Mouse (Mus musculus): ENCODE results near the gene Manba. TPM values are rescaled to one million over a fixed set of nuclear protein-coding genes. Genes with fewer than 3 reads are reported as not detected.

Gene Manba
- 4.0 and 5.1 TPM in 2 replicates for polyA plus RNA-seq (2016; fragmentation: Nextera tagmentation; extraction: Ambion mirVana)

DNA sequence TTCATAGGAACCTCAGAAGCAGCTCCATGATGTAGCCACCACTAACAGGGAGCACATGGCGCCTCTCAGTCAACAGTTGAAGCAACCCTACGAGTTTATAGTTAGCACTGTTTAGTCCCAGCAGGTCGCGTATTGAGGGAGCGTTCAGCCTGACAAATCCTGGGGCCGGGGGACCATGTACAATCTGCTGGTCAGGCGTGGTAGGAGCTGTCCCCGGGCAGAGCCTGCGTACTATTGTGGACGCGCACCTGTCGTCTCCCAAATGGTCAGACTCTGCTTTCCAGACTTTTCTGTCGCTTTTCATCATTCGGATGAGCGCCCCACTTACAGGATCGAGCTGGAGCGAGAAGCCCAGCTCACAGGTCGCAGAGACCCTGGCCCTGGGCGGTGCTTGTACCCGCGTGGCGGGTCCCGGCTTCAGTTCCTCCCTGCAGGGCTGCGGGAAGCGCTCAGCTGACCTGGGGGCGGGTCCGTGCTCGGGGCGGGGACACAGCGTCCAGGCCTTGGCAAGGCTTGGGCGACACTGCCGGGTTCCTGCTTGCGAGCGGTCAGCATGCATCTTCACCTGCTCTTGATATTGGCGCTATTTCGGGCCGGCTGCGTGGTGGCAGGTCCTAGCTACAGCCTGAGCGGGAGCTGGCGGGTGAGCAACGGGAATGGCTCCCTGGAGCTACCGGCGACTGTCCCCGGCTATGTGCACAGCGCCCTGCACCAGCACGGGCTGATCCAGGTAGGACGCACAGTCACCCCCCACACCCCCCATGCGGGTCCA, at the start of gene Manba:
Manba (plus strand) TSS at position 484 of the 772 bp plus-strand sequence.
- Histone ChIP-seq H3K4me2 (replicated peaks) (peak within 1 kb of the TSS; percentile 94), H3K4me1 (peaks cover 7% of the 10 kb centered on the region), H3K36me3 (no peaks in the 10 kb centered on the region), H3K9ac (peak within 1 kb of the TSS; percentile 60), H3K27me3 (replicated peaks) (no peaks in the 10 kb centered on the region; the same call in 1 of the 2 replicates), H3K27ac (no peak within 1 kb of the TSS), H3K9me3 (no peaks in the 10 kb centered on the region), H3K4me3 (peak within 1 kb of the TSS; percentile 57)
- peak; percentile 93 for ATAC-seq (ENCODE audit: low FRiP score, low read depth)
- WGBS: 2% methylated on average over 48 of the region's 48 CpGs

DNA sequence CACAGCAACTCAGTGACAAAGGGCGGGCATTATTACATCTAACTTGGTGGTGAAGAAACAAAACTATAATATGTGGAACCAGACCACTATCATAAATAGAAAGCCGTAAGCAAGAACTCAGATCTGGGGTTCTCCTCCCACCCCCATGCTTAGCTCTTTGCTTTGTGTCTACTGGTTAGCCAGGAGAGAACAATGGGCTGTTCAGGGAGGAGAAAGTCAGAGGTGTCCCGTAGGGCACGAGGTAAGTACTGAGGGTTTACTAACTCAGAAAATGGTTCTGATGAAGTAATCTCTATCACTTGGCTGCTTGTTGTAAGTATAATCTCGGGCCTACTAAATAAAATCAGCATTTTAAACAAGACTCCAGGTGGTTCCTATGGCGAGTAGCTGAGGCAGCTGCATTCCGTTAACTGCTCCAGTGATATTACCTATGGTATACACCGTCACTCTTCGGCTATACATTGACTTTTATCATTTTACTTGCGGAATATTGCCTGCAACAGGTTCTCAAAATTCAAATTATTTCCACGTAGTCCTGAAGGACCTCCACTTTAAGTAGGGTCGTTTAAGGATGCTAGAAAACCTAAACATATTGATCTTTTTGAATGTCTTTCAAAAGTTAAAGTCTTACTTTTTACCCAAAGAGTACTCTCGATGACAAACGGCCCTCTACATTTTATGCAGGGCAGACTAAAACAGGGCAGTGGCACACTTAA, 48.4 kb upstream of the Manba start:
- H3K27ac ChIP-seq: peak overlapping the region; percentile 66; the same call in 1 of the 2 replicates
- H3K4me3 ChIP-seq: peak overlapping the region; percentile 94
- no peaks in the 10 kb centered on the region for H3K27me3 ChIP-seq (replicated peaks)
- no peaks in the 10 kb centered on the region for H3K9me3 ChIP-seq
- H3K9ac ChIP-seq: peak overlapping the region; percentile 62
- peaks cover 19% of the 10 kb centered on the region for H3K4me1 ChIP-seq
- H3K36me3 ChIP-seq: no peaks in the 10 kb centered on the region
- H3K4me2 ChIP-seq (replicated peaks): peak overlapping the region; percentile 88
- WGBS: 42% methylated on average over 14 of the region's 14 CpGs
- ATAC-seq (ENCODE audit: low FRiP score, low read depth): no peak

DNA sequence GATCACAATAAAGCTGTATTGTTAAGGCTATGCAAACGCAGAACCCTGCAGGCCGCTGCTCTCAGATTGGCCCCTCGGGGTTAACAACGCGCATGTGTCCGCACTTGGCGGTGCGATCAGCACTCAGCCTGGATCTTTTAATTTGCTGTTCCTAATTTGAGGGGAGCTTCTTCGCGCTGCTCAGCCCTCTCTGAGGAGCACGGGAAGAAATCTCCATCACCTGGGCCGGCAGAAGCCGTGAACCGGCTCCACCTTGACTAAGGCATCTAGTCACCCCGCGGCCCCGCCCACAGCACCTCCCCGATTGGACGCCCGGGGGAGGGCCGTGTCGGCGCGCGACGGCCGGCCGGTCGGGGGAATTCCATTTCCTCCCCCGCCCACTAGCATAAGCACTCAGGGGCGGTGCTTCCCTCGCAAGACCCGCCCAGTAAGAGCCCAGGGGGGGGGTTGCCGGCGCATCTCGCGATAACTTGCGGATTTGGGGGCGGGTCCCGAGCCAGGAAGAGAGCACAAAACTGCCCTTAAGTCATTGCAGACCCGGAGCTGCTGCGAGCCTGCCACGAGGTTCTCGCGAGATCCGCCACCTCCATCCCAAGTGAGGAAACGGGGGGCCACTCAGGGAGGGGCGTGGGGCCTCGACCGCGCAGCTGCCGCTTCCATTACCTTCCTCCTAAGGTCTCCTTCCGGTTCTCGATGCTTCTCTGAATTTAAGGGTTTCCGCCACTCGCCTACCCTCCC, 47.5 kb upstream of the Manba start, which contains the start of gene Ube2d3:
Ube2d3 (plus strand) TSS at position 392 of the 738 bp plus-strand sequence.
- peaks cover 19% of the 10 kb centered on the region for H3K4me1 ChIP-seq
- peak within 1 kb of the TSS; percentile 98 for H3K9ac ChIP-seq
- WGBS: under 1% methylated on average over 56 of the region's 56 CpGs
- no peaks in the 10 kb centered on the region for H3K27me3 ChIP-seq (replicated peaks)
- H3K36me3 ChIP-seq: no peaks in the 10 kb centered on the region
- peak within 1 kb of the TSS; percentile 88 for H3K4me2 ChIP-seq (replicated peaks)
- peak; percentile 95 for ATAC-seq (ENCODE audit: low FRiP score, low read depth)
- H3K9me3 ChIP-seq: no peaks in the 10 kb centered on the region
- H3K27ac ChIP-seq: peak within 1 kb of the TSS; percentile 100
- peak within 1 kb of the TSS; percentile 94 for H3K4me3 ChIP-seq

DNA sequence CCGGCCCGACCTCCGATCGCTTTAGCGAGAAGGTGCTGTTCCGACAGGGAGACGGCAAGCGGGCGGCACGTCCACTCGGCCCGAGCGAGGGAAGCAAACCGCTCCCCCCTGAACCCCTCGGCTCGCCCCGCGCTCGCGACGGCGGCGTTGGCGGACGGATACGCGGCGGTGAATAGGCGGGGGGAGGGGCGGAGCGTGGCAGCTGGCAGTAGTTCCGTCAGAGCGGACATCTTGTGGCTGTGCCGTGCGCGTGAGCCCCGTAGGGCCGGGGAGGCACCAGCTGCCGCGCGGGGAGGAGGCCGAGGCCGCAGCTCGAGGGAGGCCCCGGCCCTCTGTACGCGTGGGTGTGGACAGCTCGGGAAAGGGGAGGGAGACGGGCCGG, 46.9 kb upstream of the Manba start:
- H3K27ac ChIP-seq: peak overlapping the region; percentile 100
- no peaks in the 10 kb centered on the region for H3K9me3 ChIP-seq
- H3K27me3 ChIP-seq (replicated peaks): no peaks in the 10 kb centered on the region
- ATAC-seq (ENCODE audit: low FRiP score, low read depth): peak; percentile 84
- H3K4me1 ChIP-seq: peaks cover 24% of the 10 kb centered on the region
- under 1% methylated on average over 49 of the region's 50 CpGs for WGBS
- H3K9ac ChIP-seq: peak overlapping the region; percentile 98
- H3K4me3 ChIP-seq: peak overlapping the region; percentile 94
- no peaks in the 10 kb centered on the region for H3K36me3 ChIP-seq
- H3K4me2 ChIP-seq (replicated peaks): peak overlapping the region; percentile 88

DNA sequence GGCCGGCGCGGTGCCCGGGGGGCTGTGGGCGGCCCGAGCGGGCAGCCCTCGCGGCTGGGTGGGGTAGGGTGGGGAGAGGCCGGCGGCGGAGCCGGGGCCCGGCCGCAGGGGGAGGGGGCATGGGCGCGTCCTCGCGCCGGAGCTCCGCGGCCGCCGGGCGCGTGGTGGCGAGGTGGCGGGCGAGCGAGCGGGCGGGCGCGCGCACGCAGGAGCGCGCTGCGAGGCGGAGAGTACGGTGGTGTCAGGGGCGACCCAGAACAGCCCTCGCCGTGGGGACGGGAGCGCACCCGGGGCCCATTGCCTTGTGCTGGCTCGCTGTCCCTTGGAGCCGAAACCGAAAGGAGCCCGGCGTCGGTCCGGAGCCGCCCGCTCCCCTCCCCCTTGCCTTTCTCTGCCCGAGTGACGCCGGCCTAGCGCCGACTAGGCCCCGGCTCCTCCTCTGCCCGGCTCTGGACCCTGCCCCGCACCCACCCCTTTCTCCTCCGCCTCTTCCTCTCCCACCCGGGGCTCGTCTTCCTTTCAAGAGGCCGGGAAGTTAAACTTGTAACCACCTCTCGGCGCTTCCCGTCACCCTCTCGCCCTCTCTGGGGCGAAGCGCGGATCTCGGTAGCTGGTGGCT, 46.4 kb upstream of the Manba start:
- peak overlapping the region; percentile 100 for H3K27ac ChIP-seq
- H3K36me3 ChIP-seq: no peaks in the 10 kb centered on the region
- ATAC-seq (ENCODE audit: low FRiP score, low read depth): peak; percentile 61
- peak overlapping the region; percentile 94 for H3K4me3 ChIP-seq
- H3K4me2 ChIP-seq (replicated peaks): peak overlapping the region; percentile 88
- H3K9ac ChIP-seq: peak overlapping the region; percentile 98
- WGBS: under 1% methylated on average over 70 of the region's 76 CpGs
- no peaks in the 10 kb centered on the region for H3K9me3 ChIP-seq
- H3K27me3 ChIP-seq (replicated peaks): no peaks in the 10 kb centered on the region
- peaks cover 24% of the 10 kb centered on the region for H3K4me1 ChIP-seq

DNA sequence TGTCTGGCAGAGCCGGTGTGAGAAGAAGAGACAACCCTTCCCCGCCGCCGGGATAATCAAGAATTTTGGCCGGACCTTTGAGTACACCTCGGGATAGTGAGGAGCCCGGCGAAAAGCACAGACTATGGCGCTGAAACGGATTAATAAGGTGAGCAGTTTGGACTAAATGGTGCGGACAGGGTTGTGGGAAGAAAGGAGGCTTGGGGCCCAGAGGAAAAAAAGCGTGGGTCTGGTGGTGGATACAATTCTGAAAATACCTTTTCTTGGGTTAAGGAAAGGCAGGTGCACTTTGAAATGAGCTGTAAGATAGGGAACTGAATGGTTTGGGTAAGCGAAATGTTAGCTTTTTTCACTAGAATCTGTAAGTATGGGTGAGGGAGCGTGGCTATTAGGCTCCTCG, 45.8 kb upstream of the Manba start:
- Histone ChIP-seq H3K4me1 (peaks cover 24% of the 10 kb centered on the region), H3K9me3 (no peaks in the 10 kb centered on the region), H3K27ac (peak overlapping the region; percentile 100; the same call in 1 of the 2 replicates), H3K9ac (peak overlapping the region; percentile 98), H3K36me3 (no peaks in the 10 kb centered on the region), H3K4me2 (replicated peaks) (peak overlapping the region; percentile 88), H3K27me3 (replicated peaks) (no peaks in the 10 kb centered on the region), H3K4me3 (peak overlapping the region; percentile 94)
- WGBS: 3% methylated on average over 15 of the region's 15 CpGs
- ATAC-seq (ENCODE audit: low FRiP score, low read depth): no peak

DNA sequence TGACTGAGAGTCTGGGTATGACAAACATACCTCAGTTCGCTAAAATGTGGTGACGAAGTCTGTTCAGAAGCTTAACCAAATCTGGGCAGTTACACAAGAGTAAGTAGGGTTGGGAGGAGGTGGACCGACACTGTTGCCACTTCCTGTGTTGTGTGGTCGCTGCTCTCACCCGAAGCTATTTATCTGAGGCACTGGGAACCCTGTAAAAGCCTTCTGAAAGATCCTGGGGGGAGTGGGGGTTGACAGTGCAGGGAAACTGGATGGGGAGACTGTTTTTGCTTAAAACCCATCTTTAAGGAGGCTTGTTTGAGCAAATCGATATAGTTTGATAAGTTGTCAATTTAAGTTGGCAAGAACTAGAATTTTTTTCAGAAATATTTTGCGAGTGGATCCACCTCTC, 45.2 kb upstream of the Manba start:
- H3K9ac ChIP-seq: peak overlapping the region; percentile 98
- WGBS: 31% methylated on average over 7 of the region's 7 CpGs
- peaks cover 24% of the 10 kb centered on the region for H3K4me1 ChIP-seq
- H3K4me3 ChIP-seq: peak overlapping the region; percentile 94
- H3K4me2 ChIP-seq (replicated peaks): peak overlapping the region; percentile 88
- no peaks in the 10 kb centered on the region for H3K27me3 ChIP-seq (replicated peaks)
- H3K36me3 ChIP-seq: no peaks in the 10 kb centered on the region
- no peak for ATAC-seq (ENCODE audit: low FRiP score, low read depth)
- no peaks in the 10 kb centered on the region for H3K9me3 ChIP-seq
- no peak overlapping the region for H3K27ac ChIP-seq

DNA sequence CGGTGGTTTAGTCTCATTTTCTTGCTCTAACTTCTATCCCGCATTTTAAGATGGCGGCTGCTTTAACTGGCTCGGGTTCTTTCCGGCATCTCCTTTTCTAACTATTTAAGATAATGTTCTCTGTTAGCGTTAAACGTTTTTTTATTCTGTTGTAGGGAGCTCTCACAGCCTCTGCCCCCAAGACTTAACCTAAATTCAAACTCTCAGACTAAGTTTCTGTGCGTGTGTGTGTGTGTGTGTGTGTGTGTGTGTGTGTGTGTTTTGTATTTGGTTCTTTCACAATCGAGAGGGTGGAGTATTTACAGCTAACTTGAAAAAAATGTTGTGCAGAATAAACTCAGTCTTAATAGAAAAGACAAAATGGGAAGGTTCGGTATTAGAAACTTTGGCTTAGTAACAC, 44.8 kb upstream of the Manba start:
- Histone ChIP-seq H3K4me3 (peak overlapping the region; percentile 94), H3K36me3 (no peaks in the 10 kb centered on the region), H3K4me1 (peaks cover 24% of the 10 kb centered on the region), H3K4me2 (replicated peaks) (peak overlapping the region; percentile 88), H3K27me3 (replicated peaks) (no peaks in the 10 kb centered on the region), H3K27ac (no peak overlapping the region), H3K9ac (peak overlapping the region; percentile 98; the same call in 1 of the 2 replicates), H3K9me3 (no peaks in the 10 kb centered on the region)
- WGBS: 65% methylated on average over 10 of the region's 10 CpGs
- no peak for ATAC-seq (ENCODE audit: low FRiP score, low read depth)

DNA sequence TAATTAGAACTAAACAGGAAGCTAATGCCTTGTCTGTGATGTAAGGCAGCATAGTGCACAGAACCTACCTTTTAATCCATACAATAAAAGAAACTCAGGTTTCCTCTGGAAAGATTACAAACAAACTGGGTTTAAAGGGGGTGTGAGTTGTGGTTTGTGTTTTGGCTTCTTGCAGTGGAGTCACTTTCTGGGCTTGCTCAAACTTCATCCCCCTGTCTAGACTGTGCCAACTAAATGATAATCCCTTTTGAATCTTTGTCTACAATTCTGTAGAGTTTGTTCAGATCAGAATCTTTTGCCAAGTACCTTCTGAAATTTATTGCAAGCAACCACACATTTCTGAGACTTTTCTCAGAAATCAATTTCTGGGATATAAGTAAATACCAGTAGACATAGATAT, 40.5 kb upstream of the Manba start:
- no peaks in the 10 kb centered on the region for H3K9me3 ChIP-seq
- no peak overlapping the region for H3K27ac ChIP-seq
- no peak overlapping the region for H3K9ac ChIP-seq
- no peak overlapping the region for H3K4me3 ChIP-seq
- peaks cover 16% of the 10 kb centered on the region for H3K4me1 ChIP-seq
- H3K4me2 ChIP-seq (replicated peaks): no peak overlapping the region
- H3K36me3 ChIP-seq: no peaks in the 10 kb centered on the region
- ATAC-seq (ENCODE audit: low FRiP score, low read depth): no peak
- H3K27me3 ChIP-seq (replicated peaks): no peaks in the 10 kb centered on the region

DNA sequence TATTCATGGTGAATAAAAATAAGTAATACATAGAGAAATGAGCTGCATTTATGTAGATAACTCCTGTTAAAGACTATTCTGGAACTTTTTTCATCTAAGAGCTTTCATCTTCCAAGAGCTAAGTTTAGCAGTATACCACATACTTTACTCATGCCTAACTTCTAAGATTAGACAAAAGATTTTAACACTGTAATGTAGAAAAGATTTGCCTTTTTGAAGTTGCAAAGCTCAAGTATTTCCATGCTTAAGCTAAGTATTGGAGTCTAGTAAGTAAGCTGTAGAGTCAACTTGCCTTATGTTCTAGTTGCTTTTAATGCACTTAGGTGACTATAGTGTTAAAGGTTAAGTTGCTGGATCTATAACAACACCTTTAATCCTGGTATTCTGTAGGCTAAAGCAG, 26.4 kb upstream of the Manba start:
- ATAC-seq (ENCODE audit: low FRiP score, low read depth): no peak
- Histone ChIP-seq H3K4me2 (replicated peaks) (no peak overlapping the region), H3K9me3 (no peaks in the 10 kb centered on the region), H3K27me3 (replicated peaks) (no peaks in the 10 kb centered on the region), H3K36me3 (peaks cover 27% of the 10 kb centered on the region), H3K9ac (no peak overlapping the region), H3K27ac (no peak overlapping the region), H3K4me1 (no peaks in the 10 kb centered on the region), H3K4me3 (no peak overlapping the region)

DNA sequence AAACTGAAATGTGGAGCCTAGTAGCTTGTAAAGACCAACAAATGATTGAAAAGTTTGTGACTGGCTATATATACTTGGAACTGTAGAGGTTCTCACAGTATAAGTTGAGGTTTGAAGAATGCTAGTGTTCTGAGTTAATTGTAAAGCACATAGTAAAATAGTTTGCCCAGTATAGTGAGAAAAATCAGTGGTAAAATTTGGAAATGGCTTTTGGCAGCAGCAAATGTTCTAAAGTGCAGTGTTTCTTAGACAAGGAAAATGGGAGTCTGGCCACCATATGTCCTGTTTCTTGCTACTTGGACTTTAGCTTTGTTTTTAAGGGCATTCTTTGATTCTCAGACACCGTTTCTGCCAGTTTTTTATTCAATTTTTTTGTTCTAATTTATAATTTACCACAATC, 17.0 kb upstream of the Manba start:
- H3K36me3 ChIP-seq: no peaks in the 10 kb centered on the region; the same call in 1 of the 2 replicates
- H3K4me1 ChIP-seq: no peaks in the 10 kb centered on the region
- H3K4me3 ChIP-seq: no peak overlapping the region
- WGBS: 90% methylated on average over 1 of the region's 1 CpGs
- H3K27ac ChIP-seq: no peak overlapping the region
- H3K9me3 ChIP-seq: no peaks in the 10 kb centered on the region
- H3K27me3 ChIP-seq (replicated peaks): no peaks in the 10 kb centered on the region
- no peak for ATAC-seq (ENCODE audit: low FRiP score, low read depth)
- no peak overlapping the region for H3K9ac ChIP-seq
- no peak overlapping the region for H3K4me2 ChIP-seq (replicated peaks)
